Mouse (Mus musculus): ENCODE data around the gene Gpn3. TPM values are rescaled to one million over a fixed set of nuclear protein-coding genes. Genes with fewer than 3 reads are reported as not detected.

Gene Gpn3
- polyA plus RNA-seq, 1 experiment from 2014 or later = 82.9 TPM

- no peaks in the 10 kb centered on the region for H3K9me3 ChIP-seq (replicated peaks)
- 3% methylated on average over 51 of the region's 51 CpGs for WGBS
- peak; percentile 99 for DNase-seq (ENCODE audit: low spot score)
- H3K27me3 ChIP-seq (ENCODE audit: low read depth, poor library complexity, severe bottlenecking) = no peaks in the 10 kb centered on the region
- H3K36me3 ChIP-seq = peaks cover 15% of the 10 kb centered on the region
- H3K4me1 ChIP-seq = peaks cover 21% of the 10 kb centered on the region
- H3K27ac ChIP-seq (replicated peaks) = peak within 1 kb of the TSS; percentile 86
- peak within 1 kb of the TSS; percentile 97 for H3K4me3 ChIP-seq
Measured at GRCm38 (mm10) chr5:122353807-122354491, 17.7 kb upstream of the Gpn3 start, which contains the start of the genes Rad9b and Vps29. Gene Rad9b (minus strand): TSS chr5:122354233. Gene Vps29 (plus strand): TSS chr5:122354369.

GRCm38 (mm10) chr5:122354492-122355067, 17.1 kb upstream of the Gpn3 start:
- peaks cover 21% of the 10 kb centered on the region for H3K36me3 ChIP-seq
- peak overlapping the region; percentile 86 for H3K27ac ChIP-seq (replicated peaks)
- DNase-seq (ENCODE audit: low spot score) = no peak
- H3K4me3 ChIP-seq = peak overlapping the region; percentile 97
- H3K9me3 ChIP-seq (replicated peaks) = no peaks in the 10 kb centered on the region
- no peaks in the 10 kb centered on the region for H3K27me3 ChIP-seq (ENCODE audit: low read depth, poor library complexity, severe bottlenecking)
- H3K4me1 ChIP-seq = peaks cover 21% of the 10 kb centered on the region
- WGBS = under 1% methylated on average over 57 of the region's 57 CpGs

GRCm38 (mm10) chr5:122372192-122372769, 605 bp downstream of the Gpn3 start, which contains the start of gene Fam216a:
Gene Fam216a (minus strand): TSS chr5:122372364.
- Histone ChIP-seq H3K4me3 (peak within 1 kb of the TSS; percentile 67), H3K4me1 (peaks cover 27% of the 10 kb centered on the region), H3K9me3 (replicated peaks) (no peaks in the 10 kb centered on the region), H3K27ac (replicated peaks) (peak within 1 kb of the TSS; percentile 92), H3K36me3 (peaks cover 64% of the 10 kb centered on the region), H3K27me3 (ENCODE audit: low read depth, poor library complexity, severe bottlenecking) (no peaks in the 10 kb centered on the region)
- peak; percentile 100 for DNase-seq (ENCODE audit: low spot score)
- WGBS = under 1% methylated on average over 53 of the region's 53 CpGs

GRCm38 (mm10) chr5:122372878-122373277, 1.2 kb downstream of the Gpn3 start:
- no peaks in the 10 kb centered on the region for H3K27me3 ChIP-seq (ENCODE audit: low read depth, poor library complexity, severe bottlenecking)
- 9% methylated on average over 5 of the region's 5 CpGs for WGBS
- peak overlapping the region; percentile 67 for H3K4me3 ChIP-seq
- H3K9me3 ChIP-seq (replicated peaks) = no peaks in the 10 kb centered on the region
- H3K36me3 ChIP-seq = peaks cover 59% of the 10 kb centered on the region
- peaks cover 27% of the 10 kb centered on the region for H3K4me1 ChIP-seq
- H3K27ac ChIP-seq (replicated peaks) = peak overlapping the region; percentile 92
- no peak for DNase-seq (ENCODE audit: low spot score)

GRCm38 (mm10) chr5:122377101-122377833, 5.6 kb downstream of the Gpn3 start:
- H3K9me3 ChIP-seq (replicated peaks) = no peaks in the 10 kb centered on the region
- no peak overlapping the region for H3K27ac ChIP-seq (replicated peaks)
- H3K27me3 ChIP-seq (ENCODE audit: low read depth, poor library complexity, severe bottlenecking) = no peaks in the 10 kb centered on the region
- 90% methylated on average over 4 of the region's 4 CpGs for WGBS
- no peak for DNase-seq (ENCODE audit: low spot score)
- H3K4me3 ChIP-seq = no peak overlapping the region
- peaks cover 12% of the 10 kb centered on the region for H3K4me1 ChIP-seq
- H3K36me3 ChIP-seq = peaks cover 77% of the 10 kb centered on the region

- no peak for DNase-seq (ENCODE audit: low spot score)
- Histone ChIP-seq H3K27me3 (ENCODE audit: low read depth, poor library complexity, severe bottlenecking) (no peaks in the 10 kb centered on the region), H3K9me3 (replicated peaks) (no peaks in the 10 kb centered on the region), H3K36me3 (peaks cover 85% of the 10 kb centered on the region), H3K27ac (replicated peaks) (no peak overlapping the region), H3K4me1 (peaks cover 8% of the 10 kb centered on the region), H3K4me3 (no peak overlapping the region)
- 95% methylated on average over 12 of the region's 12 CpGs for WGBS
Measured at GRCm38 (mm10) chr5:122378171-122378570, 6.5 kb downstream of the Gpn3 start.

- Histone ChIP-seq H3K27ac (replicated peaks) (no peak overlapping the region), H3K4me3 (no peak overlapping the region), H3K9me3 (replicated peaks) (no peaks in the 10 kb centered on the region), H3K4me1 (no peaks in the 10 kb centered on the region), H3K27me3 (ENCODE audit: low read depth, poor library complexity, severe bottlenecking) (no peaks in the 10 kb centered on the region), H3K36me3 (peaks cover 76% of the 10 kb centered on the region)
- WGBS = 66% methylated on average over 11 of the region's 11 CpGs
- DNase-seq (ENCODE audit: low spot score) = peak; percentile 69
Measured at GRCm38 (mm10) chr5:122379374-122380155, 7.9 kb downstream of the Gpn3 start.

GRCm38 (mm10) chr5:122390006-122390405, 18.3 kb downstream of the Gpn3 start:
- Histone ChIP-seq H3K4me1 (peaks cover 13% of the 10 kb centered on the region), H3K27me3 (ENCODE audit: low read depth, poor library complexity, severe bottlenecking) (no peaks in the 10 kb centered on the region), H3K36me3 (0 out of 2 replicates have a peak, but pooled peaks cover 7% of the 10 kb centered on the region), H3K4me3 (no peak overlapping the region), H3K9me3 (replicated peaks) (no peaks in the 10 kb centered on the region), H3K27ac (replicated peaks) (no peak overlapping the region)
- WGBS = 84% methylated on average over 5 of the region's 5 CpGs
- no peak for DNase-seq (ENCODE audit: low spot score)

GRCm38 (mm10) chr5:122390671-122391070, 19.0 kb downstream of the Gpn3 start:
- peaks cover 13% of the 10 kb centered on the region for H3K4me1 ChIP-seq
- H3K27me3 ChIP-seq (ENCODE audit: low read depth, poor library complexity, severe bottlenecking) = no peaks in the 10 kb centered on the region
- 0 out of 2 replicates have a peak, but pooled peaks cover 10% of the 10 kb centered on the region for H3K36me3 ChIP-seq
- no peaks in the 10 kb centered on the region for H3K9me3 ChIP-seq (replicated peaks)
- no peak for DNase-seq (ENCODE audit: low spot score)
- no peak overlapping the region for H3K27ac ChIP-seq (replicated peaks)
- no peak overlapping the region for H3K4me3 ChIP-seq

- no peaks in the 10 kb centered on the region for H3K27me3 ChIP-seq (ENCODE audit: low read depth, poor library complexity, severe bottlenecking)
- 54% methylated on average over 16 of the region's 16 CpGs for WGBS
- H3K4me3 ChIP-seq = peak overlapping the region; percentile 91
- H3K9me3 ChIP-seq (replicated peaks) = no peaks in the 10 kb centered on the region
- H3K4me1 ChIP-seq = peaks cover 13% of the 10 kb centered on the region
- no peak for DNase-seq (ENCODE audit: low spot score)
- H3K27ac ChIP-seq (replicated peaks) = peak overlapping the region; percentile 85
- H3K36me3 ChIP-seq = 0 out of 2 replicates have a peak, but pooled peaks cover 10% of the 10 kb centered on the region
Measured at GRCm38 (mm10) chr5:122391178-122391785, 19.6 kb downstream of the Gpn3 start.

- peaks cover 13% of the 10 kb centered on the region for H3K4me1 ChIP-seq
- peak; percentile 90 for DNase-seq (ENCODE audit: low spot score)
- H3K27ac ChIP-seq (replicated peaks) = peak within 1 kb of the TSS; percentile 85
- H3K36me3 ChIP-seq = peaks cover 13% of the 10 kb centered on the region
- peak within 1 kb of the TSS; percentile 91 for H3K4me3 ChIP-seq
- H3K9me3 ChIP-seq (replicated peaks) = no peaks in the 10 kb centered on the region
- under 1% methylated on average over 39 of the region's 39 CpGs for WGBS
- H3K27me3 ChIP-seq (ENCODE audit: low read depth, poor library complexity, severe bottlenecking) = no peaks in the 10 kb centered on the region
Measured at GRCm38 (mm10) chr5:122391786-122392180, 20.1 kb downstream of the Gpn3 start, which contains the start of gene Arpc3. Gene Arpc3 (plus strand): TSS chr5:122391878.

Data from midbrain, embryonic 10.5 days (tissue).